Comparison of ENCODE assay signal across 8 mouse cellular contexts in the genomic region with DNA sequence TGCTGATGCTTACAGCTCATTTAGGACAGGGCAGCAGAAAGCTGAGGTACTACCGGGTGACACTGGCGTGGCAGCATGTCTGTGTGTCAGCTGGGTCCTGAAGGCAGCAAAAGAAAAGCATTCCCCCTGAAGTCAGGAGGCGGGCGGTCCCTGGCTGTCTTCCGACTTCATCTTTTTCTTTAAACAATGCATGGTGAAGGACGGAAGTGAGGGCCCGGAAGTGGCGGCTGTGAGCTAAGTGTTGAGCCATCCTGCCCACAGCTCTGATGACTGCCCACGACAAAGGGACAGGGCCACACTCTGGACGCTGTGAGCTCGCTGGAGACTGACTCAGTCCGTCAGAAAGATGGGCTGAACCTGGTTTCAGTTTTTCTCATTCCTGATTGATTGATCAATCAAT. TPM values are rescaled to one million over a fixed set of nuclear protein-coding genes. Genes with fewer than 3 reads are reported as not detected.
DNase-seq lines count a peak whose midpoint lies in the region; ATAC-seq and TF ChIP-seq lines count a peak whose summit lies in the region.

No protein-coding gene starts in this region.

- no peaks in the 10 kb centered on the region for H3K79me2 ChIP-seq in heart, adult 2 months (replicated peaks; ENCODE audit: control insufficient read depth, insufficient read depth, low read length)

- H3K9ac ChIP-seq in heart, adult 2 months (ENCODE audit: low read depth, low read length): peak overlapping the region; percentile 38; the same call in 1 of the 2 replicates
- H3K9ac ChIP-seq in forebrain, embryonic 15.5 days (replicated peaks): no peak overlapping the region
- peak overlapping the region; percentile 8; the same call in 1 of the 2 replicates for H3K9ac ChIP-seq in limb, embryonic 12.5 days (replicated peaks)
- peak overlapping the region; percentile 61 for H3K9ac ChIP-seq in neural tube, embryonic 13.5 days

- H3K27me3 ChIP-seq in heart, adult 2 months (ENCODE audit: control insufficient read depth, insufficient read depth, low read length): no peaks in the 10 kb centered on the region
- H3K27me3 ChIP-seq in forebrain, embryonic 15.5 days: no peaks in the 10 kb centered on the region
- H3K27me3 ChIP-seq in limb, embryonic 12.5 days: peaks cover 10% of the 10 kb centered on the region; the same call in 1 of the 2 replicates
- H3K27me3 ChIP-seq in neural tube, embryonic 13.5 days: 0 out of 2 replicates have a peak, but pooled peaks cover 5% of the 10 kb centered on the region

- TF ChIP-seq EP300 in heart, adult 2 months (IDR thresholded peaks at IDR 0.05; ENCODE audit: insufficient read depth, low read depth, low read length): no peak

- H3K4me2 ChIP-seq in forebrain, embryonic 15.5 days (replicated peaks): peak overlapping the region; percentile 37
- H3K4me2 ChIP-seq in limb, embryonic 12.5 days: peak overlapping the region; percentile 63
- H3K4me2 ChIP-seq in neural tube, embryonic 13.5 days: peak overlapping the region; percentile 56

- intact Hi-C loops in heart, adult 2 months (cut with DNase I): loop anchor here (1.0 kb wide), 1 partner anchor 21 kb away; the partner anchor contains the start of gene Cracr2a
- intact Hi-C loops in left cerebral cortex, postnatal 10 days (cut with DNase I): loop anchor here (5.0 kb wide), 1 partner anchor 45 kb away; no protein-coding TSS in a partner anchor

- no peaks in the 10 kb centered on the region for H3K36me3 ChIP-seq in heart, adult 2 months (ENCODE audit: control insufficient read depth, insufficient read depth, low read length)
- no peaks in the 10 kb centered on the region for H3K36me3 ChIP-seq in forebrain, embryonic 15.5 days
- no peaks in the 10 kb centered on the region for H3K36me3 ChIP-seq in limb, embryonic 12.5 days
- H3K36me3 ChIP-seq in neural tube, embryonic 13.5 days: no peaks in the 10 kb centered on the region

- no peak for ATAC-seq in forebrain, embryonic 15.5 days (replicated peaks)
- peak; percentile 54; the same call in 1 of the 2 replicates for ATAC-seq in limb, embryonic 12.5 days (ENCODE audit: insufficient number of reproducible peaks, insufficient read depth, low FRiP score, low TSS enrichment, low read depth)
- ATAC-seq in neural tube, embryonic 13.5 days (ENCODE audit: low read depth): no peak; the same call in 1 of the 2 replicates

- WGBS in heart, adult 2 months: 33% methylated on average over 12 of the region's 12 CpGs
- 57% methylated on average over 12 of the region's 12 CpGs for WGBS in forebrain, embryonic 15.5 days
- WGBS in limb, embryonic 12.5 days: 48% methylated on average over 12 of the region's 12 CpGs
- 54% methylated on average over 12 of the region's 12 CpGs for WGBS in neural tube, embryonic 13.5 days

- H3K9me3 ChIP-seq in forebrain, embryonic 15.5 days: no peaks in the 10 kb centered on the region
- no peaks in the 10 kb centered on the region for H3K9me3 ChIP-seq in limb, embryonic 12.5 days
- no peaks in the 10 kb centered on the region for H3K9me3 ChIP-seq in neural tube, embryonic 13.5 days

- H3K4me1 ChIP-seq in heart, adult 2 months (ENCODE audit: control insufficient read depth, insufficient read depth, low read length): peaks cover 1% of the 10 kb centered on the region
- peaks cover 9% of the 10 kb centered on the region for H3K4me1 ChIP-seq in forebrain, embryonic 15.5 days
- H3K4me1 ChIP-seq in limb, embryonic 12.5 days (replicated peaks): peaks cover 41% of the 10 kb centered on the region
- peaks cover 12% of the 10 kb centered on the region for H3K4me1 ChIP-seq in neural tube, embryonic 13.5 days (replicated peaks)

- no peak overlapping the region for H3K27ac ChIP-seq in heart, adult 2 months
- H3K27ac ChIP-seq in forebrain, embryonic 15.5 days (replicated peaks): no peak overlapping the region
- no peak overlapping the region; the same call in 1 of the 2 replicates for H3K27ac ChIP-seq in limb, embryonic 12.5 days
- no peak overlapping the region; the same call in 1 of the 2 replicates for H3K27ac ChIP-seq in neural tube, embryonic 13.5 days (replicated peaks)

- TF ChIP-seq POLR2A in heart, adult 2 months (IDR thresholded peaks at IDR 0.05; ENCODE audit: insufficient read depth, low read depth, low read length): no peak

- no peak for TF ChIP-seq CTCF in heart, adult 2 months (IDR thresholded peaks at IDR 0.05)

- peak in 1 of 2 experiments; percentile 26 for DNase-seq in heart, adult 2 months
- DNase-seq in heart, postnatal 4 days: no peak
- DNase-seq in left cerebral cortex, adult 11 months (ENCODE audit: low spot score): no peak
- DNase-seq in layer of hippocampus, postnatal 25 days (ENCODE audit: extremely low spot score in 1 of 2, low spot score in 1 of 2): no peak
- no peak for DNase-seq in left cerebral cortex, postnatal 10 days (ENCODE audit: extremely low spot score in 1 of 2, low spot score in 2 of 2)

- peak overlapping the region; percentile 18; the same call in 1 of the 2 replicates for H3K4me3 ChIP-seq in heart, adult 2 months
- H3K4me3 ChIP-seq in forebrain, embryonic 15.5 days: no peak overlapping the region
- H3K4me3 ChIP-seq in limb, embryonic 12.5 days (replicated peaks): 0 out of 2 replicates have a peak overlapping the region, but pooled peaks have one; percentile 23
- peak overlapping the region; percentile 21; the same call in 1 of the 2 replicates for H3K4me3 ChIP-seq in neural tube, embryonic 13.5 days

RNA-seq across cellular contexts. Expression of gene Cracr2a, which starts 20.8 kb away (rescaled TPM):
- 1 to 10 TPM; 1.1 to 1.4 TPM for total RNA-seq in heart, adult 2 months (2021)
- 1.4 and 1.5 TPM in 2 replicates for polyA plus RNA-seq in heart, adult 2 months (2012; rRNA removed)
- 1 to 10 TPM; 1.8 to 3.0 TPM for total RNA-seq in heart, postnatal 4 days (2021)
- polyA plus RNA-seq in forebrain, embryonic 15.5 days (2015; fragmentation: Nextera tagmentation; extraction: Ambion mirVana): 0.13 and 0.31 TPM in 2 replicates
- polyA plus RNA-seq in limb, embryonic 12.5 days (2016; fragmentation: Nextera tagmentation; extraction: Ambion mirVana): 1.8 and 2.5 TPM in 2 replicates
- 0.59 and 0.92 TPM in 2 replicates for polyA plus RNA-seq in neural tube, embryonic 13.5 days (2015; fragmentation: Nextera tagmentation; extraction: Ambion mirVana)
- total RNA-seq in layer of hippocampus, postnatal 25 days (2021): 1 to 10 TPM; 1.9 to 2.5 TPM
- total RNA-seq in left cerebral cortex, postnatal 10 days (2021): 1 to 10 TPM; 1.4 to 2.7 TPM
